Mouse (Mus musculus): ENCODE measurements around the gene Slc25a19. TPM values are rescaled to one million over a fixed set of nuclear protein-coding genes. Genes with fewer than 3 reads are reported as not detected.
A peak's percentile ranks its signal among the peaks of the same experiment; 100 is the strongest.

Gene Slc25a19
- polyA plus RNA-seq, 1 experiment: 45.9 TPM

- no peak overlapping the region for H3K4me3 ChIP-seq (replicated peaks; ENCODE audit: extremely low read depth, low read depth, low read length)
- TF ChIP-seq POLR2A (IDR thresholded peaks at IDR 0.05; ENCODE audit: borderline replicate concordance, extremely low read depth, low read depth, low read length) (no peak), CTCF (IDR thresholded peaks at IDR 0.05; ENCODE audit: insufficient read depth, low read length) (no peak)
- H3K4me1 ChIP-seq (ENCODE audit: control insufficient read depth, insufficient read depth, low read length): peaks cover 6% of the 10 kb centered on the region
- 88% methylated on average over 18 of the region's 18 CpGs for WGBS
- DNase-seq: no peak
These were observed 21.4 kb downstream of the Slc25a19 start for GRCm38 (mm10) chr11:115606733-115607132.

GRCm38 (mm10) chr11:115604304-115604696 lies 23.8 kb downstream of the Slc25a19 start:
- no peak for TF ChIP-seq POLR2A (IDR thresholded peaks at IDR 0.05; ENCODE audit: borderline replicate concordance, extremely low read depth, low read depth, low read length)
- TF ChIP-seq CTCF (IDR thresholded peaks at IDR 0.05; ENCODE audit: insufficient read depth, low read length): no peak
- peaks cover 4% of the 10 kb centered on the region for H3K4me1 ChIP-seq (ENCODE audit: control insufficient read depth, insufficient read depth, low read length)
- peak overlapping the region; percentile 94 for H3K4me3 ChIP-seq (replicated peaks; ENCODE audit: extremely low read depth, low read depth, low read length)
- WGBS: under 1% methylated on average over 26 of the region's 26 CpGs
- no peak for DNase-seq

GRCm38 (mm10) chr11:115603476-115604303 lies 24.4 kb downstream of the Slc25a19 start, which contains the start of the genes Mrps7 and Gga3:
Mrps7 (plus strand) TSS chr11:115603925.
Gga3 (minus strand) TSS chr11:115604051.
- Histone ChIP-seq H3K4me1 (ENCODE audit: control insufficient read depth, insufficient read depth, low read length) (peaks cover 4% of the 10 kb centered on the region), H3K4me3 (replicated peaks; ENCODE audit: extremely low read depth, low read depth, low read length) (peak within 1 kb of the TSS; percentile 94)
- under 1% methylated on average over 85 of the region's 93 CpGs for WGBS
- TF ChIP-seq POLR2A (IDR thresholded peaks at IDR 0.05; ENCODE audit: borderline replicate concordance, extremely low read depth, low read depth, low read length) (peak; percentile 89), CTCF (IDR thresholded peaks at IDR 0.05; ENCODE audit: insufficient read depth, low read length) (no peak)
- DNase-seq: peak; percentile 94

- Histone ChIP-seq H3K4me1 (ENCODE audit: control insufficient read depth, insufficient read depth, low read length) (peaks cover 4% of the 10 kb centered on the region), H3K4me3 (replicated peaks; ENCODE audit: extremely low read depth, low read depth, low read length) (peak overlapping the region; percentile 94)
- WGBS: 3% methylated on average over 15 of the region's 15 CpGs
- no peak for DNase-seq
- TF ChIP-seq POLR2A (IDR thresholded peaks at IDR 0.05; ENCODE audit: borderline replicate concordance, extremely low read depth, low read depth, low read length) (no peak), CTCF (IDR thresholded peaks at IDR 0.05; ENCODE audit: insufficient read depth, low read length) (no peak)
These were observed 25.0 kb downstream of the Slc25a19 start for GRCm38 (mm10) chr11:115603128-115603475.

- no peak for TF ChIP-seq CTCF (IDR thresholded peaks at IDR 0.05; ENCODE audit: insufficient read depth, low read length)
- no peak for TF ChIP-seq POLR2A (IDR thresholded peaks at IDR 0.05; ENCODE audit: borderline replicate concordance, extremely low read depth, low read depth, low read length)
- Histone ChIP-seq H3K4me1 (ENCODE audit: control insufficient read depth, insufficient read depth, low read length) (peaks cover 4% of the 10 kb centered on the region), H3K4me3 (replicated peaks; ENCODE audit: extremely low read depth, low read depth, low read length) (no peak overlapping the region)
- WGBS: 70% methylated on average over 4 of the region's 4 CpGs
- no peak for DNase-seq
These were observed 26.9 kb downstream of the Slc25a19 start for GRCm38 (mm10) chr11:115601174-115601573.

GRCm38 (mm10) chr11:115600743-115601142 lies 27.4 kb downstream of the Slc25a19 start:
- H3K4me3 ChIP-seq (replicated peaks; ENCODE audit: extremely low read depth, low read depth, low read length): no peak overlapping the region
- TF ChIP-seq CTCF (IDR thresholded peaks at IDR 0.05; ENCODE audit: insufficient read depth, low read length) (no peak), POLR2A (IDR thresholded peaks at IDR 0.05; ENCODE audit: borderline replicate concordance, extremely low read depth, low read depth, low read length) (no peak)
- DNase-seq: no peak
- peaks cover 4% of the 10 kb centered on the region for H3K4me1 ChIP-seq (ENCODE audit: control insufficient read depth, insufficient read depth, low read length)
- WGBS: 92% methylated on average over 15 of the region's 15 CpGs

GRCm38 (mm10) chr11:115599722-115600121 lies 28.4 kb downstream of the Slc25a19 start:
- Histone ChIP-seq H3K4me3 (replicated peaks; ENCODE audit: extremely low read depth, low read depth, low read length) (no peak overlapping the region), H3K4me1 (ENCODE audit: control insufficient read depth, insufficient read depth, low read length) (peaks cover 1% of the 10 kb centered on the region)
- no peak for DNase-seq
- TF ChIP-seq POLR2A (IDR thresholded peaks at IDR 0.05; ENCODE audit: borderline replicate concordance, extremely low read depth, low read depth, low read length): no peak
- no peak for TF ChIP-seq CTCF (IDR thresholded peaks at IDR 0.05; ENCODE audit: insufficient read depth, low read length)
- 89% methylated on average over 7 of the region's 7 CpGs for WGBS

- no peak for TF ChIP-seq CTCF (IDR thresholded peaks at IDR 0.05; ENCODE audit: insufficient read depth, low read length)
- no peak for TF ChIP-seq POLR2A (IDR thresholded peaks at IDR 0.05; ENCODE audit: borderline replicate concordance, extremely low read depth, low read depth, low read length)
- DNase-seq: no peak
- WGBS: 90% methylated on average over 4 of the region's 4 CpGs
- no peak overlapping the region for H3K4me3 ChIP-seq (replicated peaks; ENCODE audit: extremely low read depth, low read depth, low read length)
- no peaks in the 10 kb centered on the region; the same call in 1 of the 2 replicates for H3K4me1 ChIP-seq (ENCODE audit: control insufficient read depth, insufficient read depth, low read length)
These were observed 29.8 kb downstream of the Slc25a19 start for GRCm38 (mm10) chr11:115598309-115598708.

- H3K4me3 ChIP-seq (replicated peaks; ENCODE audit: extremely low read depth, low read depth, low read length): no peak overlapping the region
- no peaks in the 10 kb centered on the region; the same call in 1 of the 2 replicates for H3K4me1 ChIP-seq (ENCODE audit: control insufficient read depth, insufficient read depth, low read length)
- 96% methylated on average over 3 of the region's 3 CpGs for WGBS
- DNase-seq: no peak
- TF ChIP-seq POLR2A (IDR thresholded peaks at IDR 0.05; ENCODE audit: borderline replicate concordance, extremely low read depth, low read depth, low read length): no peak
- no peak for TF ChIP-seq CTCF (IDR thresholded peaks at IDR 0.05; ENCODE audit: insufficient read depth, low read length)
These were observed 32.9 kb downstream of the Slc25a19 start for GRCm38 (mm10) chr11:115595209-115595608.
